Mouse (Mus musculus) induced T-regulatory cell, adult 2 months (primary cell): ENCODE results near the gene Gm20834.
"Not testable (repeated sequence)": the region's sequence is repeated elsewhere in the genome, so short reads cannot be mapped to it uniquely, and the experiment has no call there.

Experiments used
- DNase-seq: peaks from one replicate; pipeline ENCODE4 v3.0.0-alpha.2; 2012; ENCODE audit warnings: low read depth

The Gm20834 gene

GRCm38 (mm10) chrY:10324489-10324888 is at the start of gene Gm20834:
TSS of gene Gm20834 (minus strand) at chrY:10324589.
- DNase-seq, result not testable (repeated sequence)
